Mouse (Mus musculus) forelimb bud, embryonic 11.5 days (tissue): ENCODE data around the gene Gm13090.

ENCODE experiments used
- DNase-seq: peaks from one replicate; pipeline ENCODE4 v3.0.0-alpha.2; 2012; ENCODE audit warnings: low read depth, low spot score

The Gm13090 gene

GRCm38 (mm10) chr4:151096334-151097103, 7.1 kb downstream of the Gm13090 start:
- no peak for DNase-seq

DNA sequence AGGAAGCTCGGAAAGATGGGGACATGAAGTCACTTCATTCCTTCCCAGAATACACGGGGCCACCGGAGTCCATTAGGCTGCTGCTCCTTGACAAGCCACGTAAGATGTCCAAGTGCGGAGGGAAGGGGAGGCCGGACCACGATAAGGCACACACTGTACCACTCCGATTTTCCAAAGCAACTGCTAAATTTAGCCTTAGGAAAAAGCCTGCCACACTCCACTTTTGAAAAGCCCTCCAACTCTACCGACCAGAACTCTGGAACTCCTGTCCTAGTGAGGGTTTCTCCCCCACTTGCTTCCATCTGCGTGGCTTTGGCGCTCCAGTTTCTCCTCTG, 7.7 kb downstream of the Gm13090 start:
- no peak for DNase-seq

- no peak for DNase-seq
Measured at GRCm38 (mm10) chr4:151103646-151104045, 14.3 kb downstream of the Gm13090 start.

DNA sequence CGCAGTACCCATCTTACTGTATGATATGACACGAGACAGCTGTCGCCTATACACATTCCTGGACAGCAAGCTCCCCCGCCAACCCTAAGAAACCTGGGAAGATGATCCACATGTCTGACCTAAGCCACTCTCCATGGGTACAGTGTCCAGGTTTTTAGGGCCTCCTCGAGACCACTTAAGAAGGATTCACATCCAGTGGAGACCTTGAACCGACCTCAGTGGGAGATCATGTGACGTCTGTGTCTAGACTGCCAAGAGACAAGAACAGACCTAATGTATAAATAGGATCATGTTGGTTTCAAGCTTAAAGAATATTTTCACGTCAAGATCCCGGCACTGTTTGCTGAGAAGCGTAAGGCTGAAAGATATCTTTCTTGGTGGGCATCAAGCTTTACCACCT, 14.8 kb downstream of the Gm13090 start:
- no peak for DNase-seq

DNA sequence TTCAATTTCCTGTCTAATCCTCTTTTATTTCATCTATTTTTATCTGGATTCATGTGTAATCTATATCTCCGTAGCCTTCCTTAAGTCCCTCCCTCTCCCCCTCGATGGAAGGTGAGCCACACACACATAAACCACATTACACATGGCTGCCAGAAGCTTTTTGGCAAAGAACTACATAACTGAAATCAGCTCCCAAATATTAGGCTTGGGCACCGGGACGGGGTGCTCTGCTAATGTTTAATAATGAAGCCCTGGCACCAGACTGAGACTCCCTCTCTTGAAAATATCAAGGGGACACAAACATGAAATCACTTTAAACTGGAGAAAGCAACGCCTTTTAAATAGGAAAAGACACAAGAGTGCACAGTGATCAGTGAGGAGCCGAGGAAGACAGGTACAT, 16.5 kb downstream of the Gm13090 start:
- no peak for DNase-seq

- DNase-seq, result no peak
Measured at GRCm38 (mm10) chr4:151106468-151106867, 17.1 kb downstream of the Gm13090 start.

DNA sequence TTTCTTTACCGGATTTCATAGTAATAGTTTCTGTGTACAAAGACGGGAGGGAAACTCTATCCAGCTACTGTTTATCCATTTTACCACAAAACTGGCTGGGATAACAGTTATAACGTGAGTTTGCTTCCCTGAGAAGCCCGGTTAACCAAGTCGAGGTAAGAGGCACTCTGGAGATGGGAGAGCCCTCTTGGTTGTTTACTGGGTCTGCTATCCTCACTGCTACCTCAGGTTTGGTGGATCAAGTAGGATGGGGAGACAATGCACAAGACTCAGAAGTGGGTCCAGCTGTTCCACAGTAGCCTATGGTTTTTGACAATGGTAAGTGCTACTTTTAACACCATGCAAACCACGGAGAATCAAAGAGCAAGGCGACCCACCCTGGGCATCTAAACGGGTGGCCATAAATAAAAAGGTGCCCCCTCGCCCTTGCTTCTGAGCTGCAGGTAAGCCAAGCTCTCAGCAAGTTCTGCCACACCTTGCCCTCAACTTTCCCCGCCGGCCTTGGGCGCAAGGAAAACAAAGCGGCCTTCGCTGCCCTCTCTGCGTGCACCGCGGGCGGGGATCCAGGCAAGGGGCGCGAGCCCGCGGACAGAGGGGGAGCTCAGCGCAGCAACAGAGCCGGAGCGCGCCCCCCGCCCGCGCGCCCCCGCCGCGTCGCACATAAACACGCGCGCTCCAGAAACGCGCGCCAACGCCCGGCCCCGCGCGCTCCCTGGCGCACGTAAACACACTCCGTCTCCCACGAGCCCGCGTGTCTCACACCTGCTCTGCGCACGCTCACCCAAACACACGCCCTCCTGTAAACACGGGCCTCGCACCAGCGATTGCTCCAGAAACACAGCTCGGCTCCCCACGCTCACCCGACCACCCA, 18.0 kb downstream of the Gm13090 start:
- peak; percentile 11 for DNase-seq

DNA sequence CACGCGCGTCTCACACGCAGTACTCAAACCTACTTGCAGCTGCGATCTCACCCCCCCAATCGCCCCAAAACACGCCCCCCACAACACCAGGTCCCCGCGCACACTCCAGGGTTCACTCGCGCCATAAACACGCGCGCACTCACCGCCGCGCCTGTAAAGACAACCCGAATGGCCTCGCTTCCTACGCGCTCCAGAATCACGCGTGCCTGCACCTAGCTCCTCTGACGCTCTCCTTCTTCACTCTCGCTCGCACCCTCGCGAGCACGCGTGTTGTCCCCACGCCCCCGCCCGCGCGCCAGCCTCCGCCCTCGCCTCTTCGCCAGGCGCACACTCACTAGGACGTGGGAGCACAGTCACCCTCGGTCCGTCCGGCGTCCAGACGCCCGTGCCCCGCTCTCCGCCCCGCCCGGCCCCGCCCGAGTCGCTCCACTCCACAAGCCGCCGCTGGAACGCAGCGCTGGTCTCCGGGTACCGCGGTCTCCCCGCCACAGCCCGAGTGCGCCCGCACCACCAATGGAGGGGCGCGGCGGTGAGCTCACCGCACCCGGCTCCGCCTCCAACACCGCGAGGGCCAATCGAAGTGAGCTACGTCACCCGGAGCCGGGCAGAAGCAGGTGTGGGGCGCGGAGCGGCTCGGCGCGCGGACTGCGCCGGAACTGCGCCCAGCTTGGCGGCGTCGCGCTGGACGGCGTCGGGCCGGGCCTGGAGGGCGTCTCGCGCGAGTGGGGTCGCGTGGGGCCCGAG, 18.8 kb downstream of the Gm13090 start:
- DNase-seq, result peak; percentile 91

GRCm38 (mm10) chr4:151108834-151109241, 19.5 kb downstream of the Gm13090 start:
- DNase-seq, result no peak

DNA sequence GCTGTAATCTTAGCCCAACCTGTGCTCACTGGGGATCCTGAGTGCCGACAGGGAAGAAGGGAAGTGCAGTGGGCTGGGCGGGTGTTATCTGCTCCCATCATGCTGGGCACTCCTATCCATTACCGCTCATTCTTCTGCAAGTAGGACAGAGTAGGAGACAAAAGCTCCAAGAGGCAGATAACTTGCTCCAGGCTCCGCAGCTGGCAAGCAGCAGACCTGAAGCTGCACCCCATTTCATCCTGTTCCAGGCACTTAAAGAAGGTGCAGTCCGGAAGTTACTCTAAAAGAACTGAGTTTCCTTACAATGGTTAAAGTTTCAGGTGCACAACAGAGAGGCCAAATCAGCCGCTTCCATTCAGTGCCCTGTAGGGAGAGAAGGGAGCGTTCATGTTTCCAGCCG, 21.9 kb downstream of the Gm13090 start:
- no peak for DNase-seq

DNA sequence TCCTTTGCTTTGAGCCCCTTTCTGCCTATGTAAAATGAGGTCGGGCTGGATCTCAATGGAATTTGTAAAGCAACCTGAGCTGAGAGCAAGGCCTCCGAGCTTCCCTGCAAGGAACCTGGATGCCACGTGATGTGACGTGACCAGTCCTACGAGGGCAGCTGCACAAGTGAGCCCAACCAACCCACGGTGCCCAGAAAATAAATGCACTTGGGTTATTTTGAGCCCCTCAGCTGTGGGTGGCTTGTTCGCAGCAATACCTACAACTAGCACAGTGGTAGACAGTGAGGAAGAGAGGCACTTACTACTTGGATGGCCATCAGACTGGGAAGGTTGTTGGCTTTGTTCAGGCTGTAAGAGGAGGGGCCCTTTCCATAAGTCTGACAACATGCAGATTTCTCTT, 25.2 kb downstream of the Gm13090 start:
- DNase-seq, result no peak

DNA sequence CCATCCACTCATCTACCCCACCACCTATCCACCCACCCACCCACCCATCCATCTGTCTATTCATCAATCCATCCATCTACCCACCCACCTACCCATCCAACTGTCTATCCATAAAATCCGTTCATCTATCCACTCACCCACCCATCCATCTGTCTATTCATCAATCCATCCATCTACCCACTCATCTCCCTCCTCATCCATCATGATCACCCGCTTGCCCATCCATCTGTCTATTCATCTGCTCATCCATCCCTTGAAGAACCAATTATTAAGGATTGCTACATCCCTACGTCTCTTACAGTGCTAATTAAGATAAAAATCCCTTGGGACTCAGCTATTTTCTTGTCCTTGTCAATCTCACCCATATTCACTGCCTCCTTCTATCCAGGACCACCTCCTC, 29.5 kb downstream of the Gm13090 start:
- DNase-seq, result no peak

- no peak for DNase-seq
Measured at GRCm38 (mm10) chr4:151127636-151128548, 38.5 kb downstream of the Gm13090 start.

DNA sequence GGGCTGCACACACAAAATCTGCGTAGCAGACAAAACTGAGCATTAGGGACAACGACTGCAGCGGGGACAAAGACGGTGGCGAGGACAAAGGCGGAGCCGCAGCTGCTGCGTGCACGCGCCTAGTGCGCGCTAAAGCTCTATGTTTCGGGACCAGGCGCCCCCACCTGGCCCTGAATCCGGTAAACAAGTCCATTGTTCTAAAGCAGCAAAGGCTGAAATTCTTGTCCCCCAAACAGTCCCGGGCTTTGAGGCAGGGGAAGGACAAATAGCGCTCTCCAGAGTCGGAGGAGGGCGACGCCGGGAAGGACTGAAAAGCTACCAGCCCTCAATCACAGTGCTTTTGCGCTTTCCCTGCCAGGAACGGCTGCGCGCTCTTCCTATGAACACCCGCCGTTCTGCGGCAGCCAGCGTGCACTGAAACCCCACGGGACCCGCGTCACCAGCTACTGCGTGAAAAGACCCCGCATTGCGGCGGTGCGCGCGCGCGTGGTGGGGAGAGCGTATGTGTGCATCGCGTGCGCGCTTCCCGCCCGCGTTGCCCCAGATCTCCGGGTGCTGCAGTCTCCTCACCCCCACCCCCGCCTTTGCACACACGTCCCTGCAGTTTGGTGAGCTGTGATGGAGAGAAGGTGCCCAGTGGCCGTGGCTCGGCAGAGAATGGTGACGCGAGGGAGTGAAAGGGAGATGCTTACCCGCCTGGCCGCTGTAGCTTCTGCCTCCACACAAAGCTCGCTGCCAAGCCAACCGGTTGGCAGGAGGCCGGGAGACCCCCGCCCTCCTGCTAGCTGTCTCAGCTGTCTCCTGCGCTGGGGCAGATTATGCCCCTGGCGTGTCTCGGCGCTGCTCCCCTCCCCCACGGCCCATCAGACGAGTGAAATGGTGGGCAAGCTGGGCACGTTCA, 39.5 kb downstream of the Gm13090 start:
- peak; percentile 89 for DNase-seq

DNA sequence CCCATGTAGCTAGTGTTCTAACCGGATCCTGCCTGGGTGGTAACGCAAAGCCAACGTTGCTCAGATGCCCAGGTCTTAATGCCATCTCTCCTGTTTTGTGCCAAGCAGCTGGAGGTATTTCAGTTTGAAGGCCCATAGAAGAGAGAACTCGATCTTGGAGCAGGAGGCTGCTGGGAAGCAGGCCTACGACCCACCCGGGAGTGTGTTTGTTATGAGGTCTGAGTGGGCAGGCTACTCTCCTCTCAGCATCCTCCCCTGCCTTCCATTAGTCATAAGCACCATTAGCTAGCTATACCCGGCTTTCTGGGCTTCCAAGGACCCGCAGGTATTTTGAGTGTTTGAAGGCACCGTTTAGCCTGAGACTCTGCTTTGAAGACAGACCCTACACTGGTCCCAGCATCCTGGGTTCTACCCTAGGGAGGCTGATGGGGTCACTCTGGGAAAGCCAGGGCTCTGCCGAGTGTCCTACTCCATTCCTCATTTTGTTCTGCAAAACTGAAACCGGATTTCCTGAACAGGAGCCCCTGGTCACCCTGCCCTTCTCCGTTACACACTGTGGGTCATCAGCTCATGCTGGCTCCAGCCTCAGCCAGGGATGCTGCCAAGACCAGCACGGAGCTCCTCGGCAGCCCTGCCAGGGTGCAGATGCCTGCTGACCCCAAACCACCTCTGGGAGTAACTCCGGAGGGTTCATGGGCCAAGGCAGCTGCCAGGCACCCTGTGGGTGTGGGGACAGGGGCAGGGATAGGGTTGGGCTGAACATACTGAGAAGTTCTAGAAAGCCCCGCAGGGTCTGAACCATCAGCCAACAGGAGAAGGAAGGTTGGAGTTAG, 40.6 kb downstream of the Gm13090 start:
- DNase-seq, result no peak

DNA sequence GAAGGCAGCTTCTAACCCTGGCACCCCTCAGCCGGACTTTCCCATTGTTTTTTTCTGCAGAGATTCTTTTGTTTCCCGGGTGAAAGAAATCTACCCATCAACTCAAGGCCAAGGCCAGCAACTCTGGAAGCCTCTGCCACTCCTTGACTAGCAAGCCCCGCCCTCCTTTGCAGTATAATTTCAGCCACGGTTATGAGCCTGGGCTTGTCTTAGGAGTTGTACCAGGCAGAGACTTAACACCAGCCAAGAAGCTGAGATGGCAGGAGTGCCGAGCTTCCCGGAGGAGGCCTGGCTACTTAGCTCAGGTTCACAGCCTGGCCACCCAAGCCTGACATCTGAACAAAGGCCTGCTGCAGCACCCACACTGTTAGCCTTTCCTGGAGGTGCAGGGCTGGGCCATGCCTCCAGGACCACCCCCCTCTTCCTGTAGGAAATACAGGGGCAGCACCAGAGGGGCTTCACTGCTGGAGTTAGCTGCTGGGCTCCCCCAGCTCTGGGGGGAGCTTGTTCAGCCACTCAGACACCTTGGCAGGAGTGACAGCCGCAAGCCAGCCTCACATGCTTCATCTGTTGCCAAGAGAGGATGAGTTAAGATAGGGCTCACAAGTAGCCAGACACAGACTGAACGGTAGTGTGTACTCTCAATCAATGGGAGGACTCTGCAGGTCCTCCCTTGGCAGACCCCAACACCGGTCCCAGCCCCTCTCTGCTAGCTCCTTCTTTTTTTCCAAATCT, 41.6 kb downstream of the Gm13090 start:
- DNase-seq, result no peak

DNA sequence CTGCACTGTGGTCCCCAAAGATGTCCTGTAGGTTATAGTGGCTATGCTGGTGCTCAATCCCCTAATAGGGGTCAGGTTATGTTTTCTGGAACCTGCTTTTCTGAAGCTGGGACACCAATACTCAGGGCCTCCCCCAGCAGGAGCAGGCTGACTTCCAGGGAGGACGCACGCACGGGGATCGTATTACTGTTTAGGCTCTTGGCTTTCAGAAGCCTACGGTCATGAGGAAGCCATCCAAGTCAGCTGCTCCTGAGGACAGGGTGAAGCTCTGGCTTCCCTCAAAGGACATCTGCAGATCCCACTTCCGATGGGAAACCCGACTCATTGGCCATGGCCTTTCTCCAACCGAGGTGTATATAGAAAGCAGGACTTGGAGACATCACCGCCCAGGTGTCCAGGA, 43.1 kb downstream of the Gm13090 start:
- no peak for DNase-seq

GRCm38 (mm10) chr4:151133760-151134159, 44.4 kb downstream of the Gm13090 start:
- DNase-seq, result no peak

DNA sequence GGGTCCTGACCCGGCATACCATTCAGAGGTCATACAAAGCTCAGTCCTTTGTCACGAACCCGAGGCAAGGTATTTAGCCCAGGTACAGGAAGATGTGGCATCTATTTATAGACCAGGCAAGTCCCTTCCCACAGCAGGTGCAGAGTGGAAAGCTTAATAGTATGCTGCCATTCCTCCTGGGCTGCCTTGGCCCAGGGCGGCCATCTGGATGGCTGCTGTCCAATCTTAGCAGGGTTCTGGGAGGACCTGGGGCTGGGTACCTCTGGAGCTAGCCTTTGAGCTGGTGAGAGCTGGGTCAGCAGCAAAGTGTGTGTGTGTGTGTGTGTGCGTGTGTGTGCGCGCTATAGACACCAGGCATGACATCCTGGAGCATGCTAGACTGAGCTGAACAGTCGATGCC, 46.1 kb downstream of the Gm13090 start:
- no peak for DNase-seq
